1 mouse cellular context compared by ENCODE assay signal in genomic region chr11:58326781-58327180, GRCm38 (mm10).
TF ChIP-seq lines count a peak whose summit lies in the region.

No protein-coding gene starts in this region.

TF ChIP-seq in CH12.LX, 34 proteins besides CTCF, POLR2A, EP300 and RAD21 (continued from another document):
- TF ChIP-seq ZNF384 (IDR thresholded peaks at IDR 0.05; ENCODE audit: low read depth, low read length), result no peak
- TF ChIP-seq MAFK (IDR thresholded peaks at IDR 0.05; ENCODE audit: insufficient replicate concordance, low read length), result no peak
- TF ChIP-seq MYC (IDR thresholded peaks at IDR 0.05; ENCODE audit: low read depth, low read length), result no peak
- TF ChIP-seq ZKSCAN1 (IDR thresholded peaks at IDR 0.05; ENCODE audit: borderline replicate concordance, low read depth, low read length), result no peak
- TF ChIP-seq MEF2A (IDR thresholded peaks at IDR 0.05; ENCODE audit: borderline replicate concordance, low read depth, low read length), result no peak
- no peak for TF ChIP-seq JUN (IDR thresholded peaks at IDR 0.05; ENCODE audit: insufficient read depth, low read depth, low read length)
